Mouse (Mus musculus): ENCODE results near the gene Gm13090.

DNA sequence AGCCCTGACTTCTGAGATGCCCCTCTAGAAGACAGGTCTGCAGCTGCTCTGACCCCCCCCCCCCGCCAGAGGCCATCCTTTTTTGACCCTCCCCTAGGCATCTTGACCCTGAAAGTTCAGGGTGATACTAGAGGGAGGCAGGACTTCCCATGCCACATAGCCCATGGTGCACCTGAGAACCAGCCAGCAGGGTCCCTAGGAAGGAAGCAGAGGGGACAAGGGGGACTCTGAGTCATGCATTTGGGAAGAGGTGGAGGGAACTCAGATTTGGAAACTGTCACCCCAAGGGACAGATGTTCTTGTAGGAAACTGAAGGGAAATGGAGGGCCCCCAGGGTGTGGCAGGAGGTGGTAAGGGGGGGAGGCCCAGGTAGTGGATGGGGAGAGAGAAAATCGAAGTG, 49.2 kb downstream of the Gm13090 start:
- TF ChIP-seq CTCF (IDR thresholded peaks at IDR 0.05) = no peak
- TF ChIP-seq EP300 (IDR thresholded peaks at IDR 0.05) = no peak

All from lung, postnatal 0 days (tissue).